Mouse (Mus musculus): ENCODE data around the gene Dab2. TPM values are rescaled to one million over a fixed set of nuclear protein-coding genes. Genes with fewer than 3 reads are reported as not detected.

Gene Dab2
- polyA plus RNA-seq, 1 experiment from 2014 or later, result 57.4 TPM

DNA sequence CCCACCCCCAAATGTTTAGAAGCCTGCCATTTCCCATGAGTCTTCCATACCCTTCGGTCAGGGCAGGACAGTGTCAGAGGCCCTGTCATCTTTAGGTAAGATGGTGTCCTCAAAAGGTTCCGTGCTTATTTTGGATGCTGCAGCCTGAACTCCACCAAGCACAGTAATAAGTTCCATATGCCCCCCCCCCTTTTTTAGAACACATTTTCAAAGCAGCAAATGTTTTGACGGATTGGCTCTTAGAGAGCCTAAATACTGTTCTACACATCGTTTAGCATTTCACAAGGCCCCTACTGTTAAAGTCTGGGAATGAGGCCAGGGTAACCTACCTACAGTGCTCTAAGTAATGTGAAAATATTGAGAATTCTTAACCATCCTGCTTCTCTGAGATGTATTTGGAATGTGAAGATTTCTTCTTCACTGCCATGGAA lies 19.6 kb upstream of the Dab2 start:
- ATAC-seq (ENCODE audit: insufficient number of reproducible peaks, low FRiP score, low TSS enrichment, low read depth) (peak; percentile 67; the same call in 1 of the 2 replicates), DNase-seq (ENCODE audit: low spot score) (no peak)
- Histone ChIP-seq H3K27ac (replicated peaks; ENCODE audit: low read depth, low read length) (peak overlapping the region; percentile 30; the same call in 1 of the 2 replicates), H3K9me3 (ENCODE audit: control insufficient read depth, low read length) (no peaks in the 10 kb centered on the region), H3K27me3 (ENCODE audit: control insufficient read depth, insufficient read depth, low read length) (no peaks in the 10 kb centered on the region), H3K4me1 (ENCODE audit: control insufficient read depth, insufficient read depth, low read length) (peaks cover 9% of the 10 kb centered on the region; the same call in 1 of the 2 replicates), H3K36me3 (ENCODE audit: control insufficient read depth, insufficient read depth, low read length) (no peaks in the 10 kb centered on the region), H3K4me3 (ENCODE audit: low read depth, low read length) (no peak overlapping the region), H3K4me2 (ENCODE audit: low read depth, severe bottlenecking) (no peak overlapping the region), H3K9ac (ENCODE audit: low read length) (no peak overlapping the region)
- WGBS, result 31% methylated on average over 4 of the region's 4 CpGs

DNA sequence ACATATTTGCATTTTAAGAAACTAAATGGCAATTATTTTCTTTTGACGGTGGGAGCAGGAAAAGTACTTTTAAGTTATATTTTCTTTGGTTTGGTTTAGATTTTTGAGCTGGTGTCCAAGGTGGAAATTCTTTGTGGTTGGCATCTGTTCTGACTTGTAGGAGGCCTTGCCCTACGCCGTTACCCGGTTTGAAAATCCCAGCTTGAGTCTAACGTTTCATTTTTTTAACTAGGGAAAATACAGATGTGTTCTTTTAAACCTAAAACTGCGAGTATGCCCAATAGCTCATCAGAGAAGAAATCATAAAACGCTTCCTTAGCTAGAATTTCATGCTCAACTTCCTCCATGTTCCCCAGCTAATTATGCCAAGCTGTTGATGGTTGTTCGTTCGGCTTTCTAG lies 16.3 kb upstream of the Dab2 start:
- ATAC-seq (ENCODE audit: insufficient number of reproducible peaks, low FRiP score, low TSS enrichment, low read depth), result no peak
- DNase-seq (ENCODE audit: low spot score), result no peak
- H3K9me3 ChIP-seq (ENCODE audit: control insufficient read depth, low read length), result no peaks in the 10 kb centered on the region
- no peaks in the 10 kb centered on the region for H3K27me3 ChIP-seq (ENCODE audit: control insufficient read depth, insufficient read depth, low read length)
- H3K4me1 ChIP-seq (ENCODE audit: control insufficient read depth, insufficient read depth, low read length), result peaks cover 9% of the 10 kb centered on the region; the same call in 1 of the 2 replicates
- no peak overlapping the region for H3K4me3 ChIP-seq (ENCODE audit: low read depth, low read length)
- H3K36me3 ChIP-seq (ENCODE audit: control insufficient read depth, insufficient read depth, low read length), result no peaks in the 10 kb centered on the region
- no peak overlapping the region for H3K4me2 ChIP-seq (ENCODE audit: low read depth, severe bottlenecking)
- WGBS, result 58% methylated on average over 9 of the region's 9 CpGs
- no peak overlapping the region for H3K27ac ChIP-seq (replicated peaks; ENCODE audit: low read depth, low read length)
- H3K9ac ChIP-seq (ENCODE audit: low read length), result no peak overlapping the region

DNA sequence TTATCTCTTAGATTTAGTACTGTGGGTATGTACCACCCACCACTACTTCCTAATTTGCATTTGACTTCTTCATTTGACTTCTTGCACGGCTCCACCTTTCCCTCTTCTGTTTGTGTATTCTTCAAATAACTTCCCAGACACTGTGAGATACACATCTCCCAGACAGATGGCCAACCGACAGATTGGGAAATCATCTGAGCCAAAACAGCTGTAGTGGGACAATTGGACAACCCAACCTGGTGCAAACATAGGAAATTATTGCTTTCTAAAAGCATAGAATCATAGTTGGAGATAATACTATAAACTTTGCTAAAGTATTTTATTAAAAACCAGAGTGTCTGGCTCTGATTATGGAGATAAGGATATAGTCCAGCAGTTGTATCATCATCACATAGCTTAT lies 3.5 kb upstream of the Dab2 start:
- H3K4me3 ChIP-seq (ENCODE audit: low read depth, low read length), result no peak overlapping the region
- ATAC-seq (ENCODE audit: insufficient number of reproducible peaks, low FRiP score, low TSS enrichment, low read depth) (no peak), DNase-seq (ENCODE audit: low spot score) (no peak)
- no peaks in the 10 kb centered on the region for H3K4me1 ChIP-seq (ENCODE audit: control insufficient read depth, insufficient read depth, low read length)
- H3K9me3 ChIP-seq (ENCODE audit: control insufficient read depth, low read length), result no peaks in the 10 kb centered on the region
- no peaks in the 10 kb centered on the region for H3K27me3 ChIP-seq (ENCODE audit: control insufficient read depth, insufficient read depth, low read length)
- H3K9ac ChIP-seq (ENCODE audit: low read length), result no peak overlapping the region
- H3K27ac ChIP-seq (replicated peaks; ENCODE audit: low read depth, low read length), result no peak overlapping the region
- H3K36me3 ChIP-seq (ENCODE audit: control insufficient read depth, insufficient read depth, low read length), result no peaks in the 10 kb centered on the region
- no peak overlapping the region for H3K4me2 ChIP-seq (ENCODE audit: low read depth, severe bottlenecking)
- 75% methylated on average over 2 of the region's 2 CpGs for WGBS

DNA sequence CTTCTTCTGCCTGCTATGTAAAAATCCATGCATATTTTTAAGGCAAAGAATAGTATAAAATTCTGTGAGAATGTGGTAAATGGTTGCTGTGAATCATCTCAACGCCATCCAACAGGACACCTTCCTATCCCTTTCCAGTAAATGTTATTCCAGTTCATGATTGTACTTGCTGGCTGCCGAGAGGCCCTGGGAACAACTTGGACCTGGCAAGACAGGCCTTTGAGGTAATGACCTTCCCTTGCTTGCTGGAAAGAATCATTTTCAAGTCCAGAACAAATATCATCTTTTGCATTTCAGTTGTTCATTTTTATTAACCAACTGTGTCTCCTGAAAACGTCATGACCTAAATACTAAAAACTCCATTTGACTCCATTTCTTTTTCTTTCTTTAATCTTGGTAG lies 862 bp upstream of the Dab2 start:
- ATAC-seq (ENCODE audit: insufficient number of reproducible peaks, low FRiP score, low TSS enrichment, low read depth), result no peak
- Histone ChIP-seq H3K4me1 (ENCODE audit: control insufficient read depth, insufficient read depth, low read length) (no peaks in the 10 kb centered on the region), H3K27me3 (ENCODE audit: control insufficient read depth, insufficient read depth, low read length) (no peaks in the 10 kb centered on the region), H3K9me3 (ENCODE audit: control insufficient read depth, low read length) (no peaks in the 10 kb centered on the region), H3K4me3 (ENCODE audit: low read depth, low read length) (no peak overlapping the region), H3K27ac (replicated peaks; ENCODE audit: low read depth, low read length) (no peak overlapping the region), H3K4me2 (ENCODE audit: low read depth, severe bottlenecking) (no peak overlapping the region), H3K36me3 (ENCODE audit: control insufficient read depth, insufficient read depth, low read length) (no peaks in the 10 kb centered on the region), H3K9ac (ENCODE audit: low read length) (no peak overlapping the region)
- no peak for DNase-seq (ENCODE audit: low spot score)
- 84% methylated on average over 3 of the region's 3 CpGs for WGBS

DNA sequence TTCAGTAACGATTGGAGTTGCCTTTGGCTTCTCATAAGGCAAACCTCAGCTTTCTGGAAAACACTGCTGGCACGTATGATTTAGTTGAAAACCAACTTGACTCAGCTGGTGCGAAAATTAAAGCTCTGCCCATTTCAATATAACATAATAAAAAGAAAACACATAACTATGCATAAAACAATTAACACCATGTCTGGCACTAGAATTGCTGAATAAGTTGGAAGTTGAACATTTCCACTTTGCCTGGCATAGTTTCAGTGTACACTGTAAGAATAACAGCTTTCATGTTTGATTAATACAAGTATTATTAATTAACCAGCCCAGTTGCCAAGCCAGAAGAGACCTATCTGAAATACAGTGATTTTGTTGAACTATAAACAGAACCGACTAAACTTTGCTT lies 2.6 kb downstream of the Dab2 start:
- DNase-seq (ENCODE audit: low spot score), result no peak
- H3K27me3 ChIP-seq (ENCODE audit: control insufficient read depth, insufficient read depth, low read length), result no peaks in the 10 kb centered on the region
- no peak overlapping the region for H3K9ac ChIP-seq (ENCODE audit: low read length)
- no peak for ATAC-seq (ENCODE audit: insufficient number of reproducible peaks, low FRiP score, low TSS enrichment, low read depth)
- no peak overlapping the region for H3K27ac ChIP-seq (replicated peaks; ENCODE audit: low read depth, low read length)
- H3K36me3 ChIP-seq (ENCODE audit: control insufficient read depth, insufficient read depth, low read length), result no peaks in the 10 kb centered on the region
- H3K4me1 ChIP-seq (ENCODE audit: control insufficient read depth, insufficient read depth, low read length), result no peaks in the 10 kb centered on the region
- H3K4me3 ChIP-seq (ENCODE audit: low read depth, low read length), result no peak overlapping the region
- WGBS, result 87% methylated on average over 4 of the region's 4 CpGs
- no peaks in the 10 kb centered on the region for H3K9me3 ChIP-seq (ENCODE audit: control insufficient read depth, low read length)
- H3K4me2 ChIP-seq (ENCODE audit: low read depth, severe bottlenecking), result no peak overlapping the region

DNA sequence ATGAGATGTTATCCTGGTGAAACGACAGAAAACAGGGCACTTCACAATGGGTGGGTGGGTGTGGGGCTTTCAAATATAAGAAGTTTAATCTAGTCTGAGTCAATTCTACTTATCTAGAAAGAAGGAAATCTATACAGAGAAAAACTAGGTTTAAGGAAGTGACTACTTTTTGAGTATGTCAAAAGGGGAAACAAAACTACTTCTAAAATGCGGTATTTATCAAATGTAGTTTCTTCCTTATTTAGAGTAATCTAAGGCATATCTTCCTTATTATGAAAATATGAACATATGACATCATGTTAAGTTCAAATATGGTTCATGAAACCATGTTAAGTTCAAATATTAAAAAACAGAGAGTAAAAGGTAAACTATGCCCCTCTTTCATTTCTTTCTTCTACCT lies 4.2 kb downstream of the Dab2 start:
- 83% methylated on average over 2 of the region's 2 CpGs for WGBS
- no peaks in the 10 kb centered on the region for H3K9me3 ChIP-seq (ENCODE audit: control insufficient read depth, low read length)
- ATAC-seq (ENCODE audit: insufficient number of reproducible peaks, low FRiP score, low TSS enrichment, low read depth) (no peak), DNase-seq (ENCODE audit: low spot score) (no peak)
- no peak overlapping the region for H3K27ac ChIP-seq (replicated peaks; ENCODE audit: low read depth, low read length)
- no peak overlapping the region for H3K4me2 ChIP-seq (ENCODE audit: low read depth, severe bottlenecking)
- no peaks in the 10 kb centered on the region for H3K27me3 ChIP-seq (ENCODE audit: control insufficient read depth, insufficient read depth, low read length)
- H3K4me3 ChIP-seq (ENCODE audit: low read depth, low read length), result no peak overlapping the region
- H3K4me1 ChIP-seq (ENCODE audit: control insufficient read depth, insufficient read depth, low read length), result no peaks in the 10 kb centered on the region
- H3K9ac ChIP-seq (ENCODE audit: low read length), result no peak overlapping the region
- H3K36me3 ChIP-seq (ENCODE audit: control insufficient read depth, insufficient read depth, low read length), result no peaks in the 10 kb centered on the region

DNA sequence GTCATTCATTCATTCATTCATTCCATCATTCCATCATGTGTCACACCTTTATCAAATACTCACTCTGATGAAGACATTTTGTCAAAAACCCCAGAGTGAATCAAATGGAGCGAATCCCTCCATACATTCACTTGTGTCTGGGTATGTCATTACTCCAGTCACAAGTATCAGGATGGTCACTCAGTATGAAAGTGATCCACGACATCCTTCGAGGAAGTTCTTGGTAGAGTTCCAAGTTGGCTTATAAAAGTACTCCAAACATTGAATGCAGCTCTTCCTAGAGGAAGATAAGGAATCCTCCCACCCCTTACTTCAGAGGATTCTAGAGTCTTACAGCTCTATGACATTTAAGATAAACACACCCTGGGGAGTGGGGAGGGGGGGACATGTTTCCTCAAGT lies 10.0 kb downstream of the Dab2 start:
- 94% methylated on average over 3 of the region's 3 CpGs for WGBS
- Histone ChIP-seq H3K36me3 (ENCODE audit: control insufficient read depth, insufficient read depth, low read length) (no peaks in the 10 kb centered on the region), H3K9me3 (ENCODE audit: control insufficient read depth, low read length) (no peaks in the 10 kb centered on the region), H3K27ac (replicated peaks; ENCODE audit: low read depth, low read length) (no peak overlapping the region), H3K4me2 (ENCODE audit: low read depth, severe bottlenecking) (no peak overlapping the region), H3K4me3 (ENCODE audit: low read depth, low read length) (no peak overlapping the region), H3K27me3 (ENCODE audit: control insufficient read depth, insufficient read depth, low read length) (no peaks in the 10 kb centered on the region), H3K9ac (ENCODE audit: low read length) (no peak overlapping the region), H3K4me1 (ENCODE audit: control insufficient read depth, insufficient read depth, low read length) (no peaks in the 10 kb centered on the region)
- ATAC-seq (ENCODE audit: insufficient number of reproducible peaks, low FRiP score, low TSS enrichment, low read depth) (no peak), DNase-seq (ENCODE audit: low spot score) (no peak)

DNA sequence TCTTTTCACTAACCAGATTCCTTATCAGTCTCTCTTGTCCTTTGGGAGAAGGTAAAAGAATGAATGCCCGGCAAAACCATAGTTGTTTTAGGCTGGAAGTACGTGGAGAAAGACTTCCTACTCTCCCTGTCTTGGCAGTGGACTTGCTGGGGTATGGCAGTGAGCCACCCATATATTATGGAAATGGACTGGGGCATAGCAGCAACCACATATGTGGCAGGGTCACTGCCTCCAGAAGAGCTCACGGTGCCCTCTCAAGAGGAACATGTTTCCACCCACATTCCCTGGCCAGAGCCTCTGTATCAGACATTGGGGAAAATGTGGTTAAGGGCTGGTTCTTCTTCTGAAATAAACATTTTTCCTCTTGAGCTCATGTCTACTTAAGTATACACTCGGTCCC lies 10.8 kb downstream of the Dab2 start:
- WGBS, result 93% methylated on average over 4 of the region's 4 CpGs
- DNase-seq (ENCODE audit: low spot score), result no peak
- H3K4me1 ChIP-seq (ENCODE audit: control insufficient read depth, insufficient read depth, low read length), result no peaks in the 10 kb centered on the region
- H3K27ac ChIP-seq (replicated peaks; ENCODE audit: low read depth, low read length), result no peak overlapping the region
- no peaks in the 10 kb centered on the region for H3K36me3 ChIP-seq (ENCODE audit: control insufficient read depth, insufficient read depth, low read length)
- no peak overlapping the region for H3K9ac ChIP-seq (ENCODE audit: low read length)
- no peaks in the 10 kb centered on the region for H3K9me3 ChIP-seq (ENCODE audit: control insufficient read depth, low read length)
- H3K4me3 ChIP-seq (ENCODE audit: low read depth, low read length), result no peak overlapping the region
- ATAC-seq (ENCODE audit: insufficient number of reproducible peaks, low FRiP score, low TSS enrichment, low read depth), result no peak
- H3K4me2 ChIP-seq (ENCODE audit: low read depth, severe bottlenecking), result no peak overlapping the region
- H3K27me3 ChIP-seq (ENCODE audit: control insufficient read depth, insufficient read depth, low read length), result no peaks in the 10 kb centered on the region

DNA sequence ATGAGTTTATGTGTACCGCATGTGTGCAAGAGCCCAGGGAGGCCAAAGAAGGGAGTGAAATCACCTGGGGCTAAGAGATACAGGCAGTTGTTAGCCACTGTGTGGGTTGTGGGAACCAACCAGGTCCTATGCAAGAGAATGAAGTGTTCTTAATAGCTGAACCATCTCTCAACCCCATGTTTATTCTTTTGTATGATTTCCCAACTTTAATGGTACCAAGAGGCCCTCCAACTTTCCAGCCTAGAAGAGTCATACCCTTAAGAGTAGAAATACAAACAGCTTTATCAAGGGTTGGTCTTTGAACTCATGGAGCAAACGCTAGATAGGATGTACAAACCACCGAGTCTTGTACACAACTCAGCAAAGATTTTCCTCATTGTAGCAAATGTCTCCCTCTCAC lies 12.8 kb downstream of the Dab2 start:
- no peak for DNase-seq (ENCODE audit: low spot score)
- Histone ChIP-seq H3K36me3 (ENCODE audit: control insufficient read depth, insufficient read depth, low read length) (no peaks in the 10 kb centered on the region), H3K4me3 (ENCODE audit: low read depth, low read length) (no peak overlapping the region), H3K27me3 (ENCODE audit: control insufficient read depth, insufficient read depth, low read length) (no peaks in the 10 kb centered on the region), H3K4me1 (ENCODE audit: control insufficient read depth, insufficient read depth, low read length) (no peaks in the 10 kb centered on the region), H3K27ac (replicated peaks; ENCODE audit: low read depth, low read length) (no peak overlapping the region), H3K9me3 (ENCODE audit: control insufficient read depth, low read length) (no peaks in the 10 kb centered on the region), H3K9ac (ENCODE audit: low read length) (no peak overlapping the region), H3K4me2 (ENCODE audit: low read depth, severe bottlenecking) (no peak overlapping the region)
- no peak for ATAC-seq (ENCODE audit: insufficient number of reproducible peaks, low FRiP score, low TSS enrichment, low read depth)
- 88% methylated on average over 3 of the region's 3 CpGs for WGBS

All from limb, embryonic 11.5 days (tissue).